Mouse (Mus musculus) liver, embryonic 16.5 days (tissue): ENCODE data around the gene Dedd2. TPM values are rescaled to one million over a fixed set of nuclear protein-coding genes. Genes with fewer than 3 reads are reported as not detected.
A peak's percentile ranks its signal among the peaks of the same experiment; 100 is the strongest.

ENCODE experiments used
- ATAC-seq: fragments of 200-750 bp; cut with Nextera tagmentation; 2 replicates; pipeline ENCODE4 v1.8.0; 2017; ENCODE audit warnings: low read depth, mild to moderate bottlenecking, moderate number of reproducible peaks, moderate library complexity
- H3K27ac ChIP-seq: fragments of 300-500 bp; sonication (generic); 2 replicates; pipeline ENCODE4 v1.5.1; 2014; ENCODE audit warnings: mild to moderate bottlenecking, low read length
- H3K27me3 ChIP-seq: fragments of 300-500 bp; sonication (generic); 2 replicates; pipeline ENCODE4 v1.6.1; 2014; ENCODE audit warnings: low read depth, low read length, mixed read lengths; ENCODE audit not compliant: control insufficient read depth, insufficient read depth
- H3K36me3 ChIP-seq: fragments of 300-500 bp; sonication (generic); 2 replicates; pipeline ENCODE4 v1.6.1; 2014; ENCODE audit warnings: mild to moderate bottlenecking; ENCODE audit not compliant: control insufficient read depth, insufficient read depth
- H3K4me1 ChIP-seq: fragments of 300-500 bp; sonication (generic); 2 replicates; pipeline ENCODE4 v1.6.1; 2014; ENCODE audit warnings: low read depth, low read length, mixed read lengths; ENCODE audit not compliant: control insufficient read depth
- H3K4me2 ChIP-seq: fragments of 300-500 bp; sonication (generic); 2 replicates; pipeline ENCODE4 v1.6.1; 2014; ENCODE audit warnings: low read depth, low read length, mixed read lengths
- H3K4me3 ChIP-seq: fragments of 300-500 bp; sonication (generic); 2 replicates; pipeline ENCODE4 v1.5.1; 2014; ENCODE audit warnings: low read depth, mild to moderate bottlenecking, low read length
- H3K9ac ChIP-seq: fragments of 300-500 bp; sonication (generic); 2 replicates; pipeline ENCODE4 v1.6.1; 2014; ENCODE audit warnings: low read depth, low read length
- H3K9me3 ChIP-seq: fragments of 300-500 bp; sonication (generic); replicated peaks from 2 replicates; pipeline ENCODE4 v1.6.1; 2016; ENCODE audit warnings: low read length; ENCODE audit not compliant: control insufficient read depth
- WGBS: fragments of 180-500 bp; shearing (Covaris S2); extraction: QIAGEN DNeasy Blood & Tissue Kit; methylation state at CpG from one replicate; pipeline ENCODE4 v1.1.7; 2014; ENCODE audit not compliant: insufficient replicate concordance; 5-methylcytosine and 5-hydroxymethylcytosine counted together
- polyA plus RNA-seq: library from polyadenylated mRNA; unstranded; fragments of >200 nt; fragmentation: Nextera tagmentation; extraction: Ambion mirVana; gene quantifications from 2 replicates; pipeline ENCODE4 v1.2.1, GENCODE M21; 2015

Dedd2 gene
- polyA plus RNA-seq, 1 experiment from 2014 or later = 31.9 TPM

GRCm38 (mm10) chr7:25210482-25210881 is 9.9 kb downstream of the Dedd2 start:
- peak overlapping the region; percentile 71; the same call in 1 of the 2 replicates for H3K4me2 ChIP-seq

GRCm38 (mm10) chr7:25209161-25209622 is 11.2 kb downstream of the Dedd2 start:
- peak overlapping the region; percentile 95 for H3K27ac ChIP-seq
- H3K9me3 ChIP-seq = no peaks in the 10 kb centered on the region
- H3K4me1 ChIP-seq = peaks cover 66% of the 10 kb centered on the region
- no peaks in the 10 kb centered on the region for H3K27me3 ChIP-seq
- peak overlapping the region; percentile 65 for H3K9ac ChIP-seq
- peak overlapping the region; percentile 71 for H3K4me2 ChIP-seq
- ATAC-seq = peak; percentile 82
- H3K36me3 ChIP-seq = peaks cover 91% of the 10 kb centered on the region
- 51% methylated on average over 3 of the region's 3 CpGs for WGBS
- peak overlapping the region; percentile 52 for H3K4me3 ChIP-seq

More at GRCm38 (mm10) chr7:25210482-25210881, 9.9 kb downstream of the Dedd2 start:
- no peak overlapping the region for H3K9ac ChIP-seq
- WGBS = 91% methylated on average over 4 of the region's 4 CpGs
- peaks cover 89% of the 10 kb centered on the region for H3K36me3 ChIP-seq
- H3K4me1 ChIP-seq = peaks cover 61% of the 10 kb centered on the region
- no peaks in the 10 kb centered on the region for H3K27me3 ChIP-seq
- H3K4me3 ChIP-seq = peak overlapping the region; percentile 52; the same call in 1 of the 2 replicates
- H3K9me3 ChIP-seq = no peaks in the 10 kb centered on the region
- H3K27ac ChIP-seq = peak overlapping the region; percentile 95; the same call in 1 of the 2 replicates
- no peak for ATAC-seq

GRCm38 (mm10) chr7:25206094-25206830 is 14.2 kb downstream of the Dedd2 start:
- Histone ChIP-seq H3K27me3 (no peaks in the 10 kb centered on the region), H3K36me3 (peaks cover 96% of the 10 kb centered on the region), H3K4me3 (no peak overlapping the region), H3K9me3 (no peaks in the 10 kb centered on the region), H3K4me1 (peaks cover 61% of the 10 kb centered on the region), H3K27ac (peak overlapping the region; percentile 42), H3K9ac (no peak overlapping the region), H3K4me2 (0 out of 2 replicates have a peak overlapping the region, but pooled peaks have one; percentile 4)
- 77% methylated on average over 16 of the region's 16 CpGs for WGBS
- no peak for ATAC-seq

- peak overlapping the region; percentile 74 for H3K27ac ChIP-seq
- H3K4me3 ChIP-seq = peak overlapping the region; percentile 27; the same call in 1 of the 2 replicates
- H3K9me3 ChIP-seq = no peaks in the 10 kb centered on the region
- no peaks in the 10 kb centered on the region for H3K27me3 ChIP-seq
- peak overlapping the region; percentile 49 for H3K9ac ChIP-seq
- peaks cover 92% of the 10 kb centered on the region for H3K36me3 ChIP-seq
- peak overlapping the region; percentile 4 for H3K4me2 ChIP-seq
- H3K4me1 ChIP-seq = peaks cover 56% of the 10 kb centered on the region
- peak; percentile 12; the same call in 1 of the 2 replicates for ATAC-seq
- 38% methylated on average over 16 of the region's 16 CpGs for whole genome bisulfite sequencing
Measured at GRCm38 (mm10) chr7:25205355-25206093, 14.9 kb downstream of the Dedd2 start.

- 83% methylated on average over 19 of the region's 20 CpGs for WGBS
- no peak overlapping the region for H3K9ac ChIP-seq
- H3K4me3 ChIP-seq = no peak overlapping the region
- peaks cover 37% of the 10 kb centered on the region for H3K4me1 ChIP-seq
- no peak overlapping the region for H3K4me2 ChIP-seq
- ATAC-seq = no peak
- no peaks in the 10 kb centered on the region for H3K27me3 ChIP-seq
- no peak overlapping the region for H3K27ac ChIP-seq
- no peaks in the 10 kb centered on the region for H3K9me3 ChIP-seq
- H3K36me3 ChIP-seq = peaks cover 73% of the 10 kb centered on the region
Measured at GRCm38 (mm10) chr7:25203624-25204023, 16.8 kb downstream of the Dedd2 start.

- H3K9ac ChIP-seq = no peak overlapping the region
- no peak overlapping the region for H3K4me2 ChIP-seq
- no peaks in the 10 kb centered on the region for H3K27me3 ChIP-seq
- no peak overlapping the region for H3K27ac ChIP-seq
- WGBS = 60% methylated on average over 10 of the region's 10 CpGs
- H3K36me3 ChIP-seq = peaks cover 12% of the 10 kb centered on the region
- ATAC-seq = peak; percentile 44
- H3K9me3 ChIP-seq = no peaks in the 10 kb centered on the region
- peaks cover 32% of the 10 kb centered on the region for H3K4me1 ChIP-seq
- no peak overlapping the region for H3K4me3 ChIP-seq
Measured at GRCm38 (mm10) chr7:25197384-25198018, 22.9 kb downstream of the Dedd2 start.

- no peaks in the 10 kb centered on the region for H3K27me3 ChIP-seq
- peaks cover 2% of the 10 kb centered on the region for H3K36me3 ChIP-seq
- no peak overlapping the region for H3K9ac ChIP-seq
- ATAC-seq = no peak
- H3K4me3 ChIP-seq = no peak overlapping the region
- peak overlapping the region; percentile 50 for H3K27ac ChIP-seq
- H3K4me2 ChIP-seq = peak overlapping the region; percentile 2; the same call in 1 of the 2 replicates
- no peaks in the 10 kb centered on the region for H3K9me3 ChIP-seq
- 53% methylated on average over 9 of the region's 9 CpGs for WGBS
- peaks cover 32% of the 10 kb centered on the region for H3K4me1 ChIP-seq
Measured at GRCm38 (mm10) chr7:25196107-25196506, 24.3 kb downstream of the Dedd2 start.

GRCm38 (mm10) chr7:25195148-25195547 is 25.3 kb downstream of the Dedd2 start:
- H3K9me3 ChIP-seq = no peaks in the 10 kb centered on the region
- no peaks in the 10 kb centered on the region for H3K27me3 ChIP-seq
- H3K36me3 ChIP-seq = no peaks in the 10 kb centered on the region
- peak overlapping the region; percentile 50 for H3K27ac ChIP-seq
- H3K4me3 ChIP-seq = no peak overlapping the region
- peak; percentile 96 for ATAC-seq
- 0 out of 2 replicates have a peak overlapping the region, but pooled peaks have one; percentile 16 for H3K9ac ChIP-seq
- H3K4me1 ChIP-seq = peaks cover 32% of the 10 kb centered on the region
- H3K4me2 ChIP-seq = peak overlapping the region; percentile 45; the same call in 1 of the 2 replicates
- WGBS = 75% methylated on average over 3 of the region's 3 CpGs
